7 mouse cellular contexts compared by ENCODE assay signal in genomic region chr2:30708001-30708683, GRCm38 (mm10).
DNase-seq lines count a peak whose midpoint lies in the region; ATAC-seq lines count a peak whose summit lies in the region.

No protein-coding gene starts in this region.

- H3K27me3 ChIP-seq in hindbrain, embryonic 14.5 days (ENCODE audit: control insufficient read depth, insufficient read depth, low read length) = no peaks in the 10 kb centered on the region
- H3K27me3 ChIP-seq in midbrain, embryonic 12.5 days = no peaks in the 10 kb centered on the region
- H3K27me3 ChIP-seq in stomach, embryonic 16.5 days (ENCODE audit: control insufficient read depth, insufficient read depth, low read length) = no peaks in the 10 kb centered on the region

- DNase-seq in R1 (ENCODE audit: low read depth, low spot score) = peak; percentile 90
- DNase-seq in cerebellum, adult 8-10 months = peak; percentile 67
- DNase-seq in gastrocnemius, adult 18-20 months (ENCODE audit: low spot score) = peak; percentile 76
- peak; percentile 71 for DNase-seq in hindbrain, embryonic 14.5 days (ENCODE audit: low spot score)
- DNase-seq in left cerebral cortex, postnatal 4 days = peak; percentile 79

- H3K9ac ChIP-seq in hindbrain, embryonic 14.5 days = peak overlapping the region; percentile 61
- H3K9ac ChIP-seq in midbrain, embryonic 12.5 days (replicated peaks) = peak overlapping the region; percentile 71
- H3K9ac ChIP-seq in stomach, embryonic 16.5 days (ENCODE audit: low read length) = peak overlapping the region; percentile 88

- peak overlapping the region; percentile 22 for H3K4me3 ChIP-seq in hindbrain, embryonic 14.5 days (replicated peaks; ENCODE audit: low read length)
- H3K4me3 ChIP-seq in midbrain, embryonic 12.5 days = peak overlapping the region; percentile 31
- peak overlapping the region; percentile 47 for H3K4me3 ChIP-seq in stomach, embryonic 16.5 days (replicated peaks; ENCODE audit: low read length)

- peak; percentile 55 for ATAC-seq in hindbrain, embryonic 14.5 days (ENCODE audit: low FRiP score)
- ATAC-seq in midbrain, embryonic 12.5 days (ENCODE audit: low FRiP score, low read depth) = peak; percentile 55; the same call in 1 of the 2 replicates
- ATAC-seq in stomach, embryonic 16.5 days (ENCODE audit: insufficient read depth, low FRiP score) = peak; percentile 88

- intact Hi-C loops in left cerebral cortex, postnatal 4 days (cut with DNase I) = no loop called here

- 0 out of 2 replicates have a peak, but pooled peaks cover 4% of the 10 kb centered on the region for H3K9me3 ChIP-seq in hindbrain, embryonic 14.5 days (ENCODE audit: control insufficient read depth, low read length)
- H3K9me3 ChIP-seq in midbrain, embryonic 12.5 days = peaks cover 7% of the 10 kb centered on the region; the same call in 1 of the 2 replicates
- H3K9me3 ChIP-seq in stomach, embryonic 16.5 days (replicated peaks; ENCODE audit: control insufficient read depth, low read length) = no peaks in the 10 kb centered on the region

- WGBS in hindbrain, embryonic 14.5 days = 1% methylated on average over 47 of the region's 48 CpGs
- under 1% methylated on average over 43 of the region's 48 CpGs for WGBS in midbrain, embryonic 12.5 days
- under 1% methylated on average over 39 of the region's 48 CpGs for WGBS in stomach, embryonic 16.5 days

- no peaks in the 10 kb centered on the region for H3K36me3 ChIP-seq in hindbrain, embryonic 14.5 days (replicated peaks; ENCODE audit: control insufficient read depth, insufficient read depth)
- H3K36me3 ChIP-seq in midbrain, embryonic 12.5 days = no peaks in the 10 kb centered on the region
- H3K36me3 ChIP-seq in stomach, embryonic 16.5 days (ENCODE audit: control insufficient read depth, insufficient read depth, low read length) = no peaks in the 10 kb centered on the region

- H3K27ac ChIP-seq in hindbrain, embryonic 14.5 days = peak overlapping the region; percentile 94
- H3K27ac ChIP-seq in midbrain, embryonic 12.5 days (replicated peaks) = peak overlapping the region; percentile 97
- H3K27ac ChIP-seq in stomach, embryonic 16.5 days (ENCODE audit: low read length) = peak overlapping the region; percentile 100

- H3K4me1 ChIP-seq in hindbrain, embryonic 14.5 days (replicated peaks; ENCODE audit: control insufficient read depth, insufficient read depth, low read length) = peaks cover 53% of the 10 kb centered on the region
- peaks cover 62% of the 10 kb centered on the region for H3K4me1 ChIP-seq in midbrain, embryonic 12.5 days
- peaks cover 63% of the 10 kb centered on the region for H3K4me1 ChIP-seq in stomach, embryonic 16.5 days (ENCODE audit: control insufficient read depth, insufficient read depth, low read length)

- peak overlapping the region; percentile 53 for H3K4me2 ChIP-seq in hindbrain, embryonic 14.5 days (replicated peaks)
- H3K4me2 ChIP-seq in midbrain, embryonic 12.5 days (replicated peaks) = peak overlapping the region; percentile 63
- peak overlapping the region; percentile 86 for H3K4me2 ChIP-seq in stomach, embryonic 16.5 days (ENCODE audit: low read depth, low read length)

Comparison
In these comparisons a context has a peak if more than half of its experiments do, and no peak if none do; other contexts are left out.
1. Peak in every context shown above with its lines: DNase-seq, ATAC-seq, H3K4me3 ChIP-seq and H3K27ac ChIP-seq.